8 mouse cellular contexts compared by ENCODE assay signal in genomic region chr6:83215002-83215666, GRCm38 (mm10). TPM values are rescaled to one million over a fixed set of nuclear protein-coding genes. Genes with fewer than 3 reads are reported as not detected.
DNase-seq lines count a peak whose midpoint lies in the region; ATAC-seq and TF ChIP-seq lines count a peak whose summit lies in the region.

No protein-coding gene starts in this region.

- peak; percentile 69; the same call in 1 of the 2 replicates for TF ChIP-seq CTCF in testis, adult 2 months (IDR thresholded peaks at IDR 0.05; ENCODE audit: control insufficient read depth, insufficient read depth, insufficient replicate concordance, low read depth, low read length)

- H3K4me2 ChIP-seq in midbrain, embryonic 14.5 days (ENCODE audit: low read length), result no peak overlapping the region

- H3K4me1 ChIP-seq in testis, adult 2 months (ENCODE audit: control insufficient read depth, insufficient read depth, low read length), result no peaks in the 10 kb centered on the region
- H3K4me1 ChIP-seq in midbrain, embryonic 14.5 days (ENCODE audit: control insufficient read depth, insufficient read depth, low read length), result peaks cover 5% of the 10 kb centered on the region; the same call in 1 of the 2 replicates

- DNase-seq in testis, postnatal 14 days (ENCODE audit: low spot score), result no peak
- DNase-seq in cerebellum, adult 9-10 months, result peak; percentile 76
- peak; percentile 66 for DNase-seq in induced T-regulatory cell, adult 2 months (ENCODE audit: low read depth)
- DNase-seq in left cerebral cortex, postnatal 36 days (ENCODE audit: low spot score in 2 of 2), result peak; percentile 66 to 71
- peak; percentile 90 for DNase-seq in midbrain, embryonic 14.5 days
- peak; percentile 58 for DNase-seq in splenic B cell, adult 2 months (ENCODE audit: low read depth, low spot score)

- no peaks in the 10 kb centered on the region for H3K27me3 ChIP-seq in testis, adult 2 months (ENCODE audit: control insufficient read depth, insufficient read depth, low read length)
- H3K27me3 ChIP-seq in midbrain, embryonic 14.5 days (ENCODE audit: control insufficient read depth, insufficient read depth, low read length), result no peaks in the 10 kb centered on the region
- no peaks in the 10 kb centered on the region for H3K27me3 ChIP-seq in splenic B cell, adult 2 months (ENCODE audit: control insufficient read depth, insufficient read depth, low read length, poor library complexity, severe bottlenecking)

- H3K9me3 ChIP-seq in midbrain, embryonic 14.5 days (ENCODE audit: control insufficient read depth, low read length), result no peaks in the 10 kb centered on the region

- peak; percentile 96 for ATAC-seq in frontal cortex, adult (ENCODE audit: low TSS enrichment)
- ATAC-seq in midbrain, embryonic 14.5 days (ENCODE audit: low FRiP score, low TSS enrichment), result peak; percentile 84

- no peak overlapping the region for H3K9ac ChIP-seq in midbrain, embryonic 14.5 days (replicated peaks; ENCODE audit: low read length)

- H3K27ac ChIP-seq in testis, adult 2 months (ENCODE audit: control insufficient read depth, insufficient read depth, low read depth, low read length), result no peak overlapping the region
- no peak overlapping the region for H3K27ac ChIP-seq in midbrain, embryonic 14.5 days (replicated peaks; ENCODE audit: low read depth, low read length)

- H3K4me3 ChIP-seq in testis, adult 2 months (ENCODE audit: control insufficient read depth, low read depth, low read length), result no peak overlapping the region
- no peak overlapping the region for H3K4me3 ChIP-seq in midbrain, embryonic 14.5 days (replicated peaks; ENCODE audit: low read depth, low read length)

- intact Hi-C loops in left cerebral cortex, postnatal 36 days (cut with DNase I), result loop anchor here (2.0 kb wide), 1 partner anchor 50 kb away; no protein-coding TSS in a partner anchor

- no peak for TF ChIP-seq POLR2A in testis, adult 2 months (IDR thresholded peaks at IDR 0.05; ENCODE audit: control insufficient read depth, low read depth, low read length)

- no peaks in the 10 kb centered on the region for H3K36me3 ChIP-seq in testis, adult 2 months (ENCODE audit: control insufficient read depth, insufficient read depth, low read length)
- no peaks in the 10 kb centered on the region for H3K36me3 ChIP-seq in midbrain, embryonic 14.5 days (ENCODE audit: control insufficient read depth, insufficient read depth, low read length)
- H3K36me3 ChIP-seq in splenic B cell, adult 2 months (ENCODE audit: control insufficient read depth, insufficient read depth, low read length, poor library complexity, severe bottlenecking), result no peaks in the 10 kb centered on the region

- 15% methylated on average over 7 of the region's 7 CpGs for WGBS in midbrain, embryonic 14.5 days

RNA-seq across cellular contexts. Expression of gene Slc4a5, which starts 4.5 kb away (rescaled TPM):
- polyA plus RNA-seq in testis, adult 2 months (2012; rRNA removed), result 1.9 and 3.4 TPM in 2 replicates
- under 1 TPM; 0.25 to 0.69 TPM for total RNA-seq in left cerebral cortex, postnatal 36 days (2021)
- 0.27 and 0.55 TPM in 2 replicates for polyA plus RNA-seq in midbrain, embryonic 14.5 days (2014; fragmentation: Nextera tagmentation; extraction: Ambion mirVana)

RNA-seq across cellular contexts. Expression of gene Dctn1, which starts 49.4 kb away (rescaled TPM):
- 49.3 and 57.9 TPM in 2 replicates for polyA plus RNA-seq in testis, adult 2 months (2012; rRNA removed)
- 100 to 1,000 TPM; 373 to 386 TPM for total RNA-seq in left cerebral cortex, postnatal 36 days (2021)
- polyA plus RNA-seq in midbrain, embryonic 14.5 days (2014; fragmentation: Nextera tagmentation; extraction: Ambion mirVana), result 134 and 135 TPM in 2 replicates

RNA-seq across cellular contexts. Expression of gene 1700003E16Rik, which starts 58.9 kb away (rescaled TPM):
- 604 and 651 TPM in 2 replicates for polyA plus RNA-seq in testis, adult 2 months (2012; rRNA removed)
- total RNA-seq in left cerebral cortex, postnatal 36 days (2021), result 10 to 100 TPM; 27.4 to 31.5 TPM
- 5.9 and 7.1 TPM in 2 replicates for polyA plus RNA-seq in midbrain, embryonic 14.5 days (2014; fragmentation: Nextera tagmentation; extraction: Ambion mirVana)

RNA-seq across cellular contexts. Expression of gene Wdr54, which starts 58.9 kb away (rescaled TPM):
- 129 and 133 TPM in 2 replicates for polyA plus RNA-seq in testis, adult 2 months (2012; rRNA removed)
- 10 to 100 TPM; 29.1 to 31.3 TPM for total RNA-seq in left cerebral cortex, postnatal 36 days (2021)
- 19.4 and 30.3 TPM in 2 replicates for polyA plus RNA-seq in midbrain, embryonic 14.5 days (2014; fragmentation: Nextera tagmentation; extraction: Ambion mirVana)

Comparison
In these comparisons a context has a peak if more than half of its experiments do, and no peak if none do; other contexts are left out.
1. RNA of gene 1700003E16Rik, which starts 58.9 kb away (polyA plus RNA-seq): 604 to 651 TPM in testis, adult 2 months; 5.9 to 7.1 TPM in midbrain, embryonic 14.5 days; every median in the first group is over 10 times any median in the second.